Mouse (Mus musculus): ENCODE results near the gene Zc3h18.

Gene Zc3h18

DNA sequence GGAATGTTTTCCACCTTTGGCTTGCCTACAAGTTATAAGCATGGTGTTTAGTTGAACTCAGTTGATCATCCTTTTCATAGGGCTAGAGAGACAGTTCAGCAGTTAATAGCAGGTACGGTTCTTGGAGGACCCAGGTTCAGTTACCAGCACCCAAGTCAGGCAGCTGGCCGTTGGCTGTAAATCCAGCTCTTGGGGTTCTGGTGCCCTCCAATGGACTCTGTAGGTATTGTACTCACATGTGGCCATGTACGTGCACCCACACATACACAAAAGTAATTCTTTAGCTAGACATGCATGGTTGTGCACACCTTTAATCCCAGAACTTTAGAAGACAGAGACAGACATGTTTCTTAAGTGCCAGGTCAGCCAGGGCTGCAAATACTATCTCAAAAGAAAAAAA lies 12.9 kb downstream of the Zc3h18 start:
- in situ Hi-C loops (cut with MboI, MseI) = no loop called here

DNA sequence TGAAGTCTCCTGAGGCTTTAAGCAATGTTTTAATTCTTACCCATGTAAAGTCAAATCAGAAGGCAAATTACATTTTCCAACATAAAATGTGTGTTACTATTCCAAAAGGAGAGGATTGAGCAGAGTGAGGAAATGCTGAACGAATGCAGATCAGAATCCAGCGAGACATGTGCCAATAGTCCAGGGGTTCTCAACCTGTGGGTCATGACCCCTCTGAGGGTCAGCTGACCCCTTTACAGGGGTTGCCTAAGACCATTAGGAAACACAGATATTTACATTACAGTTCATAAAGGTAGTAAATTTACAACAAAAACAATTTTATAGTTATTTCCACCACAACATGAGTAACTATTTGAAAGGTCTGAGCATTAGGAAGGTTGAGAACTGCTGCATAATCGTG lies 14.3 kb downstream of the Zc3h18 start:
- in situ Hi-C loops (cut with MboI, MseI) = no loop called here

DNA sequence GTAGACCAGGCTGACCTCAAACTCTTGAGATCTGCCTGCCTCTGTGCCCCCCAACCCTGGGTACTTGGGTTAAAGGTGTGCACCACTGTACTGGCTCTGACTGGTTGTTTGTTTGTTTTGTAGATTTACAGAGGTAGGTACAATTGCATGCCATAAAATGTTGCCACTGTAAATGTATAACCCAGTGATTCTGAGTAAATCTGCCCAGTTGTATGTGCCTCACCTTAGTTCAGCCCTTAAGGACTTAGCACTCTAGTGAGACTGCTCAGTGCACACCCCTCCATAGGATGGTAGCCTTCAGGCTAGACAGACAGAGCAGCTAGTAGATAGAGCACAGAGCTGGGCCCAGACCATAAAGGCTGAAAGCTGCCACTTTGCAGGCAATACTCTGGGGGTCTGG lies 17.3 kb downstream of the Zc3h18 start:
- in situ Hi-C loops (cut with MboI, MseI) = no loop called here

DNA sequence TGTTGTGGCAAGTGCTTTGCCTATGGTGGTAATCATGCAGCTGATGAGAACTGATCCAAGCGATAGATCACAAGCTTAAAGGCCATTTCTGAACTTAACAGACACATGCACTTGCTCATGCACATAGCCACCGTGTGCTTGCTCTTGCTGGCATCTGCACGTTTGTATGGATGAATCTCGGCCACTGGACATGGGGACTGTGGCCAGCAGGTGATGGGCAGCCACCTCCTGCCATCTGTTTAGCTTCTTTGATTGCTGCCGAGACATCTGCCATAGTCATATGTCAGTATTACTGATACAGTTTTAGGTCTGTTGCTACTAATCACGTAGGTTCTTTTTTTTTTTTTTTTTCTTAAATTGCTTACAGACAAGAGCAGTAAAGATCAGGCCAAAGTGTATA lies 18.9 kb downstream of the Zc3h18 start:
- in situ Hi-C loops (cut with MboI, MseI) = no loop called here

DNA sequence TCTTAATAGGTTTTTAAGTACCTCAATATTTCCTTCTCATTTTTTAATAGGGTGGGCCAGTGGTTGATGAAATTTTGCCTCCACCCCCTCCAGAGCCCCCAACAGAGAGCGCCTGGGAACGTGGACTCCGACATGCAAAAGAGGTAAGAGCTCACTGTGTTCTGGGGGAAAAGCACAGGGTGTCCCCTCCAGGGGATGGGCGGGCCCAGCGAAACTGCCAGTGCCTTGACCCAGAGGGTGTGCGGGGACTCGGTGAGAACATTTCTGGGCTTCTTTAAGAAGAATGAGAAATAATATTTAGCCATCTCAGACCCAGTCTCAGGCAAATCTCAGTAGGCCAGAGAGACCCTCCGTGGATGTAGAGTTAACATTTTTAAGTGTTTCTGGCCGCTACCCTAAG lies 21.8 kb downstream of the Zc3h18 start:
- in situ Hi-C loops (cut with MboI, MseI) = no loop called here

DNA sequence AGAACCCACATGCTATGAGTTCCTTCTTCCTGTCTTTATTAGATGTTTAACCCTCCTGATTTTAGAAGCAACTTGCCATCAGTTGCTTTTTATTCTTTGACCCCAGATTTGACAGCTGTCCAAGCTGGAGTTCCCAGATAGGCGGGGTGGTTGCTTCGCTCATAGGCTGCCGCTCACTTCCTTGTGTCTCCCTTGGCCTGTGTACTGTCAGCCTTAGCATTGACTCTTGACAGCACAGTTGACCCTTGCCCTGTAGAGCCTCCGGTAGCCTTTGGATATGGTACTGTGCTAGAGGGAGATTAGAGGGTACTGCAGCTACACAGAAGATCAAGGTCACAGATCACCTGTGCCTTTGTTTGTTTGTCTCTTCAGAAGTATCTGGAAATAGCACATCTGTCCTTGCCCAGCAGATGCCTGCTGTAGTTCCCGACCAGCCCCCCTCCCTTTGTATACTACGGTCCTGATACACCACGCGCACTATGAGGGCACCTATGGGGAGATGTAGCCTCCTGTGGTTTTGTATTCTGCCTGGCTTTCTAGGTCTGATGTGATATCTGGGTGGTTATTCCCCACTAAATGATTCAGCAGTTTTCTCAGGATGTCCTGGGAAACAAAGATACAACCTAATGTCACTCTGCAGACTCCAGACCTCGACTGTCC lies 28.9 kb downstream of the Zc3h18 start:
- in situ Hi-C loops (cut with MboI, MseI) = no loop called here

DNA sequence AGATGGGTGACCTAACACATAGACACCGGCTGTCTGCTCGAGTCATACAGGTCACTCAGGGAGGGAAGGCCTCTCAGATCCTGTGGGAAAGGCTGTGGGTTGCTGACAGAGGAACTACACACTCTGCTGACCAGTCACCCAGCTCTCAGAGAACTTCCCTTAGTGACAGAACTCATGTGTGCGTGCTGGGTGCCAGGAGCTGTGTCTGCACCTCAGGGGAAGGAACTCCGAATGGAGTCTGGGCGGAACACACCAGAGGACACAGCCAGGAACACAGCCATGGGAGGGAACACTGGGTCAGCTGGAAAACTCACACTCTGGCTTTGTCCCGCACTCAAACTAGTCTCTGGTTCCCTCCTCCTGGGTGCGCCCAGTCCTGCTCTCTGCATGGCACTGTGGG lies 31.3 kb downstream of the Zc3h18 start:
- in situ Hi-C loops (cut with MboI, MseI) = no loop called here

DNA sequence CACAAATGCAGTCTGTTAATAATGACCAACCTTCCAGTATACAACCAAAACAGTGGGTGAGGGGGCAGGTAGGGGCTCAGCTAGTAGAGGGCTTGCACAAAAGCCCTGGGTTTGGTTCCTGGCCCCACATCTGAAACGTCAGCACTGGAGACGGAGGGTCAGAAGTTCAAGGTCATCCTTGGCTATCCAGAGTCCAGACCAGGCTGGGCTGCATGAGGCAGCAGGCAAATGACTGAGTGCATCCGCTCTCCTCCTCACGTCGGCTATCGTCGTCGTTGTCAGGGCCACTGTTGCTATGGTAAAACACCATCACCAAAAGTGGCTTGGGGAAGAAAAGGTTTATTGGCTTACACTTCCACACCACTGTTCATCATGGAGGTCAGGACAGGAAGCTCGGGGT lies 37.9 kb downstream of the Zc3h18 start:
- in situ Hi-C loops (cut with MboI, MseI) = no loop called here

DNA sequence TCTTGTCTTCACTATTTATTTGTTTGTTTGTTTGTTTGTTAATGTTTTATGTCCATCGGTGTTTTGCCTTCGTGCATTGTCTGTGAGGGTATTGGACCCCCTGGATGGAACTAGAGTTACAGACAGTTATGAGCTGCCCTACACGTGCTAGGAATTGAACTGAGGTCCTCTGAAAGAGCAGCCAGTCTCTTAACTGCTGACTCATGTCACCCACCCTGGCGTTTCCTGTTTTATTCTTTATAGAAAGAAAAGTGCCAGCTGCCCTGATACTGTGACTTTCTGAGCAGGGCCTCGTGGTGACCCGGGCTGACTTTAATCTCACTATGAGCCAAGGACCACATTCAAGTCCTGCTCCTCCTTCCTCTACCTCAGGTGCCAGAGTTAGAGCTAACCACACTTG lies 39.1 kb downstream of the Zc3h18 start:
- in situ Hi-C loops (cut with MboI, MseI) = no loop called here

DNA sequence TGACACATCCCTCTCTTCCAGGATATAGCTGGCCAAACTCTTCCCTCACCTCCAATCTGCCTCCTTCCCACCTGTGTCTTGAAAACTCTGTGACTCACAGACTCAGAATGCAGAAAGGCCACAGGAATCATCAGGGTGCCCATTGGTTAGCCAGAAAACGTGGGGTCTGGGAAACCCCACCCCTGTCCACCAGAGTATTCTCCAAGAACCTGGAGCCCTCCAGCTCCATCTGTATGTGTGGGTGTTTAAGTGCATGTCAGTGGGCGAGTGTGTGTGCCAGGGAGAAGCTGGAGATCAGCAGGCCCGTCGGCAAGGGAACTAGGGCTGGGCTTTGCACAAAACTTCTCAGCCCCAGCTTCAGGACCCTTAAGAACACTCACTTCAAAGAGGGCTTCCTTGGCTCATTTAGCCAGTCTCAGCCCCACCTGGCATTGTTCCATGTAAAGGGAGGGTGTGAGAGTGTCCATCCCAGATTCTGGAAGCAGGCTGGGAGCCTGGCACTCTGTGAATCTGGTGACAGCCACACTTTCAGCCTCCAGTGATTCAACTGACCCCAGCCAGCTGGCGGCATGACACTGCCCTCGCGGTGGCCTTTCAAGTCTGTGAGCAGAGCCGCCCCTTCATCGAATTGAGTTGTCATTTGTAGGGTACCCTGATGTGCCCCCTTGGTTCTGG lies 43.6 kb downstream of the Zc3h18 start:
- in situ Hi-C loops (cut with MboI, MseI) = no loop called here

DNA sequence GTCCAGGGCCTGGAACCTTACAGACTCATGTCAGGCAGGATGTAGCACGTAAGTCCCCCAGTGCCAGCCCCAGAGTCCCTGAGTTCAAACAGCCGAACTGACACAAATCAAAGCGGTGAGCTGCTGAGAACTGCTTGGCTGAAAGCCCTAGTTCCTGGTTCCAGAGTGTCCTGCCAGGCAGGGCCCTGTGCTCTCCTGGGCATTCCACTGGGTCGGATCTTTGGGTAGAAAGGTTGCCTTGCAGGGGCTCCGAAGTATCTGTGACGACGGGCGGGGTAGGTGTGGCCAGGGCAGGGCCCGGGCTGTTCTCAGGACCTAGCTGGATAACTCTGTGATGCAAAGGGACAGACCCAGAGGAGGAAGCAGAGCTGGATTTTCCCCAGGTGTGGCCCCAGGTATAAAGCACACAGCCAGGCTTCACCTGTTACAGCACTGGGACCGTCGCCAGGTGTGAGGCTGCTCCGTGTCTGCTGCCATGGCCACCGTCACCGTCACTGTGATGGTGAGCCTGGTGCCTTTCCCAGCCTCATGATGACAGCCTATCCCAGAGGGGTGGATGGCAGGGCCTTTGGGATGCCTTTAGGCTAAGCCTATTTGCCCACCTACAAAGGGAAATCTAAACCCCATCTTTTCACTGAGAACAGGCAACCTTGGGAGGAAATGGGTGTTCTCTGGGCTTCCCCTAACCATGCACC lies 45.1 kb downstream of the Zc3h18 start, which contains the start of gene Il17c:
Il17c (plus strand) TSS at position 645 of the 695 bp plus-strand sequence.
- in situ Hi-C loops (cut with MboI, MseI) = no loop called here

DNA sequence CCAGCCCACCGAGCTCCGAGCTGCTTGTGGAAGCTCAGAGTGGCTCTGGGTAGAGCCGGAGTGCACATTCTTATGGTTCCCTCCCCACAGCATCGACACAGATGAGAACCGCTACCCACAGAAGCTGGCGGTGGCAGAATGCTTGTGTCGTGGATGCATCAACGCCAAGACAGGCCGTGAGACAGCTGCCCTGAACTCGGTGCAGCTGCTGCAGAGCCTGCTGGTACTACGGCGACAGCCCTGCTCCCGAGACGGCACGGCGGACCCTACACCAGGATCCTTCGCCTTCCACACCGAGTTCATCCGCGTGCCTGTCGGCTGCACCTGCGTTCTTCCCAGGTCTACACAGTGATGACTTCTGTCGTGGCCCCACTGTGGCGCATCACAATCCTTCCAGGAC lies 46.8 kb downstream of the Zc3h18 start:
- in situ Hi-C loops (cut with MboI, MseI) = no loop called here

DNA sequence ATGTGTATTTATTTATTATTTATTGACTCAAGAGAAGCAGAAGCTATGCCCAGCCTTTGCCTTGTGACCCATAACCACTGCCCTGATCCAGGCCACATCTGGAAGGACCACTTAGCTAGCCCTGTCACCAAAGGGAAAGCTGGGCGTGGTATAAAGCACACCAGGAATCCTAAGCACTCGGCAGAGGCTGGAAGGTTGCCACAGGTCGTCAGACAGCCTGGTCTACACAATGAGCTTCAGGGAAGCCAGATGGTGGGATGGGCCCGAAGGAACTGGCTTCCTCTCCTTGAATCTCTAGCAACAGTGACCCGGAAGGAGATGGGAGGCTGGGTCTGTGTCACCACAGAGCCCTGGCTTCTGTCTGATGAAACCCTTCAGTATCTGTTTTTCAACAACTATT lies 47.2 kb downstream of the Zc3h18 start:
- in situ Hi-C loops (cut with MboI, MseI) = no loop called here

DNA sequence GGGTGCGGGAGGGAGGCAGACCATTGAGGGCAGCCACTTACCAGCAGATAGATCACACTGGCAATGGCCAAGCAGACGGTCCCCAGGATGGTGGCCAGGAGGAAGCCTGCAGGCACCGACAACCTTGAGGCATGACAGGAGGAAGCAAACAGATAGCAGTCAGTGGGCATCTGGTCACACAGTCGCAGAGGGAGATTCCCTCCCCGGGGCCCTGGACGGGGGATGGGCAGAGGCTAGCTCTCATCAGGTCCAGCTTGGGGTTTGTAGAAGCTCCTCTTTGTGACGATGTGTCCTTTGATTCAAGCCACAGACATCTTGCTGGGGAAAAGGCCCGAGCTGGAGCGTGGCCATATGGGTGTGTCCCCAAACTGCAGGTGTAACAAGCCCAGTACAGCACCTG lies 49.7 kb downstream of the Zc3h18 start:
- in situ Hi-C loops (cut with MboI, MseI) = loop anchor here (25.0 kb wide), 1 partner anchor 1136 kb away; no protein-coding TSS in a partner anchor

DNA sequence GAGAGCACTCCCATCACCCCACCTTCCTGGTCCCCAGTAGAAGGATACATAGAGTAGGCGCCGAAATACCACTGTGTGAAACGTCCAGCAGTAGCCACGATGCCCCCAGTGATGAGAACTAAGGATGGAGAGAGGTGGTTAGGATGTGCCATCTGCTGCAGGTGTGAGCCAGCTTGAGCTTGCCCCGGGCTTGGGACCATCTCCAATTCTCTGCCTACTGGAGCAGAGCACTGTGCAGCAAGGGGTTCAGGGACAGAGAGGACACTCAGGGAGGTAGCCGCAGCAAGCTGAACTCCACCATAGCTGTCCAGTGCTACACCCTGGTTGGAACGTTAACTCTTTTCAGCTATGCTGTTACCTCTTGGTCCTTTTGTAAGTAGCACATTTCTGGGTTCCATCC lies 51.2 kb downstream of the Zc3h18 start:
- in situ Hi-C loops (cut with MboI, MseI) = loop anchor here (25.0 kb wide), 1 partner anchor 1135 kb away; no protein-coding TSS in a partner anchor

DNA sequence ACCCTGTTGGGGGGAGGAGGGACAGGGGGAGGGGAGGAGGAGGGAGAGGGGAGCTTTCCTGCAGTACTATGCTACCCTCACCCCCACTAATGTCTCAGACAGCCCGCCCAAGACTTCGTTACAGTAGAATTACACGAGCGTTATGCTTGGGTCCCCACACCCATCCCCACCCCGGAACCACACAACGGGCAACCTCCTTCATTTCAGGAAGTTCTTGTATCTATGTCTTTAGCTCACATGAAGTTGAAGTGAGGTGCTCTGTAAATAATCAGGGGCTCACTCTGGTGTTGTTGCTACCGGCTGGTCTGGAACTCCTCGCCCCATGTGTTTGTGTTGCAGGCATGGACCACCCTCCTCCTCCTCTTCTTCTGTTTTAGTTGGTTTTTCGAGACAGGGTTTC lies 51.8 kb downstream of the Zc3h18 start:
- in situ Hi-C loops (cut with MboI, MseI) = loop anchor here (25.0 kb wide), 1 partner anchor 1134 kb away; no protein-coding TSS in a partner anchor

DNA sequence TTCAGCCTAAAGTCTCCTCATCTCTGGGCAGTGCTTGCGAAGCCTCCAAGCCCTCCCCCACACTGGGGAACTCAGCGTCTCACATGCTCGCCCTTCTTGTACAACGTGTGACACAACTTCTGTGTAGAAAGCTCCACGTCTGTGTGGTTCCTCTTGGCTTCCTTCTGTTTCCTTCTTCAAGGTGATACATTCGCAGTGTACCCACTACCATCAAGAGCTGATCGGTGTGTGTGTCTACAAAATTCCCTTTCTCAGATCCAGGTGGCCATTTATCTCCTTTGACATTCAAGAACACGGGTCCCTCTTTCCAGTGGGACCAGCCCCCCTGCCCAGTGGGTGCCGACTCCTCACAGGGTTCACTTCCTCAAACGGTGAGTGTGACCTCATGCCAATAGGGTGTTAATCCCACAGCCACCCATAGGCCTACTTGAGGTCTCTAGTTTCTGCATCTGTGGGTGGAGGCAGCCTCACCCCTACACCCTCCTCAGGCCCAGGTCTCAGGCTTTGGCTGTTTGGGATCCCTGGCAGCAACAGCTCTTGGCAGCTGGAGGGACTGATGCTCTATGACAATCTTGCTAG lies 53.7 kb downstream of the Zc3h18 start:
- in situ Hi-C loops (cut with MboI, MseI) = loop anchor here (5.0 to 25.0 kb wide), 2 partner anchors 42 to 1132 kb away; no protein-coding TSS in a partner anchor

DNA sequence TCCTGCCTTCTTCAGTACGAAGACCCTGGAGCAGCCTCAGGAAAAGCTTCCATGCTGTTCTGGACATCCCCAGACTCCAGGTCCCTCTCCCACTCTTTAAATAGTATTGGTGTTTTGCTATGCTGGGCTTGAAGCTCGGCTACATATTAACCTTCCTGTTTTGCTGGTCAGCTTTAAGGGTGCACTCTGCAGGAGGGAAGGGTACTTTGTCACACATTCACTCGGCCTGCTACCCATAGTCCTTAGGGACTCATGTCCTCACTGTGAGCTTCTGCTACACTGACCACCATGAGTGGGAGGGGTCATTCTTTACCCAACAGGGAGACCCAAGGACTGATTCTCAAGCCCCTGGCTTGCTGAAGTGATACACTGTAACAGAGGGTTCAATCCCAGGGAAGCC lies 54.2 kb downstream of the Zc3h18 start:
- in situ Hi-C loops (cut with MboI, MseI) = loop anchor here (5.0 to 25.0 kb wide), 2 partner anchors 42 to 1132 kb away; no protein-coding TSS in a partner anchor

DNA sequence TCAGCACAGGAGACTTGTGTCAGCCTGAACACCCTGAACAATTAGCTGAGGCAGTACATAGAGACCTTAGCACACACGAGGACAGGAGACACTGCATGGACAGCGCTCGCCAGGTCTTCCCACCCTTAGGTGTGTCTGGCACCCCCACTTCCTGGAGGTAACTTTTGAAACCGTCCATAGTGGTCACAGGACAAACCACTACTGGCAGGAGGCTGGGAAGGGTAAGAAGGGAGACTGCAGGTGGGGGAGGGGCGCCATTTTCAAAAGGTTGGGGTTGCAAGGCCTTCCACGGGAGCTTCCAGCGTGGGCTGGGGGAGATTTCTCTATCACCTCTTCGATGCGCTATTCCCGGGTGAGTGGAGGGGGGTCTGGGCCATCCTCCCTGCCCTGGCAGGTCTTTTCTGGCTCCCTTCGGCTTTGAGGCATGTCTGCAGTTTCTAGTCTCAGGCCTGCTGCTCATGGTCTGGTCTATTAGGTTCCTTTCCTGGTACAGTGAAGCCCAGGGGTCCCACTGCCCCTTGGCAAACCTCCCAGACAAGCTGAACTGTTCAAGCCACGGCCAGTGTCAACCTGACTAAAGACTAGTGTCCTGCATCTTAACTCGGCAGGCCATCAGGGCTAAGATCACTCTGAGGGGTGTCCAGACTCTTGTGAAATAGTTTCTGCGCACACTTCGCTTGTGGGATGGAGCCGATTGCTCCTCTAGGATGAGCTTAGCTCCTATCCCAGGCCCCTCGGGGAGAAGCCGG lies 55.5 kb downstream of the Zc3h18 start:
- in situ Hi-C loops (cut with MboI, MseI) = loop anchor here (5.0 to 25.0 kb wide), 2 partner anchors 40 to 1130 kb away; no protein-coding TSS in a partner anchor

DNA sequence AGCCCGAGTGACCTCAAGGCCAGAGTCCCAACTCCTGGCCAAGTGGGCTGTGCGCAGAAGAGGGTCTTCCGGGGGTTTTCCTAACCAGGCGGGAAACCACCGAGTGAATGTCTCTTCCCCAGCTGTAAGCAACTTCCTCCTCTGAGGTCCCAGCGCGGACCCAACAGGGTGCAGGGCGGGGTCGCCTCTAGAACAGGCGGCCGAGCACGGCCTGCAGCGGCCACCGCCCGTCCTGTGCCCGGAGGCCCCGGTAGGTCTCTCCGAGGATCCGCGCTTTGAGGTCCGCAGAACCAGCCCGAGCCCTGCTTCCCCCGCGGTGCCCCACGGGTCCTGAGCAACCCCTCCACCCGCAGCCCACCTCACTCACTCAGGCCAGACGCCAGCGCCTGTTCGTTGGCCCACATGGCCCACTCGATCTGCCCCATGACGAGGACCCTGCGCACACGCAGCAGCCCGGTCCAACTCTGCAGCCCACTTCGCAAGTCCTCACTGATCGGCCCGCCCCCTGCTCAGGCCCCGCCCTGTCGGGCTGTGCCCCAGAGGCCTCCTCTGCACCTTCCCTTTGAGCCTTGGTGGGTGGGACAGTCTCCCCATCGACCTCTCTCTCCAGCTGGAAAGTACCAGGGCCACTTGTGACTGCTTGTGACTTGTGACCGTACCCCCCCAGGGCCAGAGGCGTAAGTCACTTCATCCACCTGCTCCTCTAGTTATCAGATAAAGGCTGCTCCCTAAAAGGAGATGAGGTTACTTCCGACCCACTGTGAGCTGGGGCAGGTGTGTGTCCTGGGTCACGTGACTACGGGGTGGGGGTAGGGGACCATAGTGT lies 56.2 kb downstream of the Zc3h18 start, which contains the start of gene Cyba:
Cyba (minus strand) TSS at position 488 of the 826 bp plus-strand sequence.
- in situ Hi-C loops (cut with MboI, MseI) = loop anchor here (5.0 to 25.0 kb wide), 2 partner anchors 40 to 1130 kb away; no protein-coding TSS in a partner anchor

Data from T-helper 1 cell (primary cell).